Mouse (Mus musculus) cerebellum, postnatal 4 days (tissue): ENCODE results near the gene Olfr883.

Experiments used
- DNase-seq, 2 experiments: peaks; one replicate each; pipeline ENCODE4 v3.0.0; 2022; ENCODE audit warnings: low spot score in 2 of 2, mixed read lengths in 1 of 2

The Olfr883 gene

DNA sequence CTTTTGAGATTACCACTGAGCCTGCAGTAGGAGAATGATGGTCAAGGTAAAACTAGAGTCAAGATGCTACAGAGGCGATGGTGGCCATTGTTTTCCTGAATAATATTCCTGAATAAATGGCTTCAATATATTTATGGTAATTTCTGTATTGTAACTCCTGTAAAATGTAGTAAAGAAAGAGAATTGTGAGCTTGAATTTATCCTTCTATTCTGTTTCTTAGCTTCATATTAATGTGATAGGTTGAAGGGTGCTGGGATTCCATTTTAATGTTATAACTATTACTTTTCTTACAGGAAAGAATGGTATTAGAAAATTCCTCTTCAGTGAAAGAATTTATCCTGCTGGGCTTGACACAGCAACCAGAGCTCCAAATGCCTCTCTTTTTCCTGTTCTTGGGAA lies at the start of gene Olfr883:
Olfr883 (plus strand) TSS at position 301 of the 400 bp plus-strand sequence.
- DNase-seq: no peak

GRCm38 (mm10) chr9:37991525-37991924 lies 34.1 kb upstream of the Olfr883 start, which contains the start of gene Olfr881:
Gene Olfr881, plus strand, starts transcription at chr9:37991825.
- no peak for DNase-seq

DNA sequence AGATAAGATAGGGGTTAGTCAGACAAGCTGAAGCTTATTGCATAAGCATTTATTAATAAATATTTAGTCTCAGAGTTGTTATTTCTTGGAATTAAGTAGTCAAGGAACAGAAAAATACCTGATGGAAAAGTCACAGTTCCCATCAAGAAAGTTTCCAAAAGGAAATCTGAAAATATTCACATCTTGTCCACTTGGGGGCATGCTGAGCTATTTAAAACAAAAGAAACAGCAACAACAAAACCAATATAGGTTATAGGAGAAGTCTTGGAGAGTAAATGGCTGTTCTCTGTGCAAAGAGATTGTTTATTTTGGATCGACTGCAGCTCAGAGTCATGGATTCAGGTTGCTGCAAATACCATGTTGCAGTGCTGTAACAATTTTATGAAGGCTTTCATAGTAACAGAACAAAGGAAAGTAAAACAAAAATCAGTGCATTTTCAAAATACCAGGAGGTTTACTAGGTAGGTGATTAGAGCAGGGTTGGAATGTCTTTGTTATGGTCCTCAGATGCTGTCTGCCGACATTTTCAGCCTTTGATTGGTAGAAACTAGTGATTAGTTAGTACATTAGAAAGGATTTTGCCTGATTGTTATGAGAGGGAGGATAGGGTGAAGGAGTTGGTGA lies 26.9 kb upstream of the Olfr883 start:
- DNase-seq: no peak

DNA sequence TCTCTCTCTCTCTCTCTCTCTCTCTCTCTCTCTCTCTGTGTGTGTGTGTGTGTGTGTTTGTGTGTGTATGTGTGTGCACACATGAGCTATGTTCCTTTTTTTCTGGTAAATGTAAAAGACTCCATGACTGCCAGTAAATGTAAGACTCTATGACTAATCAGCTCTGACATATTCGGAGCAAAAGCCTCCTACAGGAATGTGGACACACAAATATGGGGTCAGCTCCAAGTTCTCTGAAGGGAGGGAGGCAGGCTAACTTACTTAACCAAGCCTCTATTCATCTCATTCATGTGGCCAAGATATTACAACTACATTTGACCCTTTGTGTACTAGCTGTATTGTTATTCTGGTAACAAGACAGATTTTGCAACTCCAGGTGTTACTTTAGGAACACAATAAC lies 25.6 kb upstream of the Olfr883 start:
- DNase-seq: no peak

- no peak for DNase-seq
These were observed 20.6 kb downstream of the Olfr883 start, which contains the start of gene Olfr884 for GRCm38 (mm10) chr9:38046255-38046654. Gene Olfr884, plus strand, starts transcription at chr9:38046555.

GRCm38 (mm10) chr9:38061022-38061421 lies 35.4 kb downstream of the Olfr883 start, which contains the start of gene Olfr885:
Gene Olfr885, plus strand, starts transcription at chr9:38061322.
- DNase-seq: no peak
